Mouse (Mus musculus): ENCODE measurements around the gene Tmc6. TPM values are rescaled to one million over a fixed set of nuclear protein-coding genes. Genes with fewer than 3 reads are reported as not detected.

The Tmc6 gene
- total RNA-seq, 2 experiments from 2014 or later, result 12.6 to 32.7 TPM

- no peak for ATAC-seq (replicated peaks; ENCODE audit: poor library complexity, severe bottlenecking)
Observed at GRCm38 (mm10) chr11:117764319-117764718, 17.7 kb downstream of the Tmc6 start.

- no peak for ATAC-seq (replicated peaks; ENCODE audit: poor library complexity, severe bottlenecking)
Observed at GRCm38 (mm10) chr11:117762246-117762645, 19.8 kb downstream of the Tmc6 start.

GRCm38 (mm10) chr11:117761801-117762200 is 20.2 kb downstream of the Tmc6 start:
- no peak for ATAC-seq (replicated peaks; ENCODE audit: poor library complexity, severe bottlenecking)

DNA sequence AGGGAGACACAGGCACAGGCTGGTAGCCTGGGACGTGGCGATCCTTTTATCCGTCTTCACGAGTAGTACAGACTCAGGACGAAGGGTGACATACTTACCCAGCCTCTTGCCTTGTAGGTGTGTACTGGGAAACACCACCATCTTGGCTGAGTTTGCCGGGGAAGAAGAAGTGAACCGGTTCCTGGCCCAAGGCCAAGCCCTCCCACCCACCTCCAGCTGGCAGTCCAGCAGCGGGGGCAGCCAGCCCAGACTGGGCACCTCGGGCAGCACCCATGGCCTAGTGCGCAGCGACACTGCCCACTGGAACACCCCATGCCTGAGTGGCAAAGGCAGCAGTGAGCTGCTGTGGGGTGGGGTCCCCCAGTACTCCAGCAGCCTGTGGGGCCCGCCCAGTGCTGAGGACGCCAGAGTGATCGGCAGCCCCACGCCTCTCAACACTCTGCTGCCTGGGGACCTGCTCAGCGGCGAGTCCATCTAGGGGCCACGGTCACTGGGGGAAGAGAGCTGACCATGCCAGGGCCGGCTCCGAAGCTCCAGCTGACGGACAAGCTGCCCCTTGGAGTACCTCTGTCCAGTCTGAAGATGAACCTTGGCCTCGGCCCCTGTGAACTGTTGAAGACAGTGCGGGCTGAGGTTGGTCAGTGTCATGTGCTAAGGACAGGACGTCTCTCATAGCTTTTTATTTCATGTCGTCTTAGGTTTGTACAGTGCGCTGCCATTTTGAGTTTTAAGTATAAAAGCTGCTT is 21.5 kb downstream of the Tmc6 start:
- ATAC-seq (replicated peaks; ENCODE audit: poor library complexity, severe bottlenecking), result no peak

GRCm38 (mm10) chr11:117759267-117759666 is 22.7 kb downstream of the Tmc6 start:
- ATAC-seq (replicated peaks; ENCODE audit: poor library complexity, severe bottlenecking), result no peak

DNA sequence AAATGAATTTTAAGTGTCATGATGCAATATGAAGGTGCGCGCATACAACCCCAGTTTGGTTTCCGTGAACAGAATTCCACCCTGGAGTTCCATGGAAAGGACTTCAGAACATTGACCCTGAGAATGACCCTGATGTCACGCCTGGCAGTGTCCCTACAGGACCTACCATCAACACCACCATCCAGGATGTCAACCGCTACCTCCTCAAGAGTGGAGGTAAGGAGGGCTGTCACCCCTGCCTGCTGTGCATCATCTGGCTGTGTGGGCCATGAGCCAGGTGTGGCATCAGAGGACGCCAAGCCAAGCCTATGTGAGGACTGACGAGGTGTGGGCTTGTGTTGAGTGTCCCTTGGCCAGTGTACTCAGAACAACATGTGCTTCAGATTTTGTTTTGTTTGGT is 26.1 kb downstream of the Tmc6 start:
- no peak for ATAC-seq (replicated peaks; ENCODE audit: poor library complexity, severe bottlenecking)

DNA sequence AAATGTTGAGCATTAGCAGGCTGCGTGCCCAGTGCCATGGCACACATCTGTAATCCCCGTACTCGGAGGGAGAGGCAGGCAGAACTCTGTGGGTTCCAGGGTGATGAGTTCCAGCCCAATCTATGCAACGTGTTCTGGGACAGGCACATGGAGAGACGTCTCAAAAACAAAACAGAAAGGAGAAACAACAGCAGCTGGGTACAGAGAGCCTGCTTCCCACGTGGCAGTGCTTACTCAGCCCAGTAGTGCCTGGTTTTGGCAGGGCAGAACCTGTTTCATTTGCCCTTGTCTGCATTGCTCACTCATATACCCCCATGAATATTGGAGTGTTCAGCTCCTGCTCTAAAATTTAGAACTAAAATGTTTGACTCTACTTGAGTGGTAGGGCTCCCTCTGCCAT is 30.5 kb downstream of the Tmc6 start:
- no peak for ATAC-seq (replicated peaks; ENCODE audit: poor library complexity, severe bottlenecking)

DNA sequence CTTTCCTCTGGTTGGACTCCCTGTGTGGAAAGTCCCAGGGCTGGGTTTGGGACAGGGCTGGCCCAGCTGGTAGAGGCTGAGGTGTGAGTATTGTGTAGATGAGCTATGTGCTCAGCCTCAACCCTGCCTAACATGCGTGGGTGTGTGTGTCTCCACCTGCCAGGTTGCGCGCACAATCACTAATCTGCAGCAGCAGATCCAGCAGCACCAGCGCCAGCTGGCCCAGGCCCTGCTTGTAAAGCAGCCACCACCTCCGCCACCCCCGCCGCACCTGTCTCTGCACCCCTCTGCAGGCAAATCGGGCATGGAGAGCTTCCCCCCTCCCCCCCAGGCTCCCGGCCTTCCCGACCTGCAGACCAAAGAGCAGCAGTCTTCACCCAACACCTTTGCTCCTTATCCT is 32.6 kb downstream of the Tmc6 start:
- no peak for ATAC-seq (replicated peaks; ENCODE audit: poor library complexity, severe bottlenecking)

DNA sequence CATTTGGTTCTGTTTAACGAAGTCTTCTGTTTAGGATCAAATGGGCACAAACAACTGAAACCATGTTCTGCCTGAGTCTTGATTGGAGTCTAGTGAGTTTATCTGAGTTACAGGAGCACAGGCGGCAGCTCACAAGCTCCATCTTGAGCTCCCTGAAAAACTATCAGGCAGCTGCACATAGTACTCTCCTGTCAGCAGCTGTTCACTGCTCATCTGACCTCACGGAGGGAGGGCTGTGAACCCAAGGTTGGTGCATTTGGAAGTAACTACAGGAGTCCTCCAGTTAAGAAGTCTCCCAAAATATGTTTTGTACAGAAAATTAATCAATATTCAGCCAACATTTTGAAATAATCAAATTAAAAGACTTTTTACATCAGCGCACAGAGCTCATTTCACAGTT is 33.4 kb downstream of the Tmc6 start:
- no peak for ATAC-seq (replicated peaks; ENCODE audit: poor library complexity, severe bottlenecking)

DNA sequence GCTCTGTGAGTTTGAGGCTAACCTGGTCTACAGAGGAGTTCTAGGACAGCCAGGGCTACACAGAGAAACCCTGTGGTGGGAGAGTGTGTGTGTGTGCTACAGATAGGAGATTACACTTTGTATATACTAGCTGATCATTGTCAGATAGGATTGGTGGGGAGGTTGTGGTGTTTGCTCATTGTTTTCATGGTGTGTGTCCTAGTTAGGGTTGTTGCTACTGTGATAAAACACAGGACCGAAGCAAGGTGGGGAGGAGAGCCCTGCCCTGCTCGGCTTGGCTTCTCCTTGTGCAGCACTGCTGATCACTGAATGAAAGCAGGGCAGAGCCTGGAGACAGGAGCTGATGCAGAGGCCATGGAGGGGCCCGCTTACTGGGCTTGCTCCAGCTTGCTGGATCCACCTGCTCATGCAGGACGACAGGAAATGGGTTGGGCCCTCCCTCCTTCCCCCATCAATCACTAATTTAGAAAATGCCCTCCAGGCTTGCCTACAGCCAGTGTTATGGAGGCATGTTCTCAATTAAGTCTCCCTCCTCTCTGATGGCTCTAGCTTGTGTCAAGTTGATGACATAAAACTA is 38.5 kb downstream of the Tmc6 start:
- no peak for ATAC-seq (replicated peaks; ENCODE audit: poor library complexity, severe bottlenecking)

- ATAC-seq (replicated peaks; ENCODE audit: poor library complexity, severe bottlenecking), result no peak
Observed at GRCm38 (mm10) chr11:117742715-117743114, 39.3 kb downstream of the Tmc6 start.

- ATAC-seq (replicated peaks; ENCODE audit: poor library complexity, severe bottlenecking), result no peak
Observed at GRCm38 (mm10) chr11:117742243-117742642, 39.8 kb downstream of the Tmc6 start.

DNA sequence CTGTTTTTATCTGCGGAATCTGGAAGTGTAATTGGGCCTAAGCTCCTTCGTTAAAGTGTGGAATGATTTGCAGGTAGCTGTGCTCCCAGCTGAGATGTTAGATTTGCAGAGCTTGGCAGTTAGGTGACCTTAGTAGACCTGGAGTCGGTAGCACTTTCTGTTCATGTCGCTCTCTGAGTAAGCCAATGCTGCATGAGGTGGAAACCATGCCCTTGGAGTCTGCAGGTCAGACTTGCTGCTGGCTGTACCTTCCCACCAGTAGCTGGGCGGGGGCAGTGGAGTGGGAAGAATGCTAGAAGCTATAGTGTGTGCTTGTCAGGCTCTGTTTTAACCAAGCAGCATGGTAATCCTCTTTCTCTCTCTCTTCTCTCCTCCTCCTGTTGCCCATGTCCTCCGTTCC is 40.9 kb downstream of the Tmc6 start:
- no peak for ATAC-seq (replicated peaks; ENCODE audit: poor library complexity, severe bottlenecking)

DNA sequence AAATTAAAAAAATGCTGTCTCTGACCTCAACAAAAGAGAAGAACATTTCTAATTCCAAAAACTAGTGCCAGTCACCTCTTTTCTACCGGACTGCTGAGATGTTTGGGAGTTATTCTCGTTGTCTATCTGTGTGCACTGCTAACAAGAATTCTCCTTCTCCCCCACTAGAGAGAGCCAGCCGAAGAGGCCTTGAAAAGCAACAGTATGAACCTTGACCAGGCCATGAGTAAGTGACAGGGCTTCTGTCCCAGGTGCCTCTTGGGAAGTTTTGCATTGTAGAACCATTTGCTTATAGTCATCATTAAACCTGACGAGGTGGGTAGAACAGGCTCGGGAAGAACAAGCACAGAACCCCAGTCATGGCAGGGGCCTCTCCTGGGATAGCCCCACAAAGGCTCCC is 43.9 kb downstream of the Tmc6 start:
- no peak for ATAC-seq (replicated peaks; ENCODE audit: poor library complexity, severe bottlenecking)

- ATAC-seq (replicated peaks; ENCODE audit: poor library complexity, severe bottlenecking), result no peak
Observed at GRCm38 (mm10) chr11:117736037-117736689, 45.8 kb downstream of the Tmc6 start.

DNA sequence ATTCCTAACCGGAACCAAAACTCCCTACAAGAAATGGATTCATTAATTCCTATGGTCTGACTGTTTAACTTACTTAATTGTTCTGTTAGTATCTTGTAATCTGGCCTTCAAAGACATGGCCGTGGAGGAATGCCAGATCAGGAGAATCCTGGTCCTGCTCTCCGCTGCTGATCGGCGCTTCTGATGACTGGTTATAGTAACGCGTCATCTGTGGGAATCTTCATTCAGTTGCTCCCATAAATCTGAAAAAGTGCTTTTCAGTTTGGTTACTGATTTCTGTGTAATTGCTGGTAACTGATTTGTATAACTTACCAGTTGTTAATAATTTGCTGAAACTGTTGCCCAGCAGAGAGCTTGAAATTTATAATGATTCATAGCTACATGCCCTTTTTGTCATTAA is 50.5 kb downstream of the Tmc6 start:
- ATAC-seq (replicated peaks; ENCODE audit: poor library complexity, severe bottlenecking), result no peak

DNA sequence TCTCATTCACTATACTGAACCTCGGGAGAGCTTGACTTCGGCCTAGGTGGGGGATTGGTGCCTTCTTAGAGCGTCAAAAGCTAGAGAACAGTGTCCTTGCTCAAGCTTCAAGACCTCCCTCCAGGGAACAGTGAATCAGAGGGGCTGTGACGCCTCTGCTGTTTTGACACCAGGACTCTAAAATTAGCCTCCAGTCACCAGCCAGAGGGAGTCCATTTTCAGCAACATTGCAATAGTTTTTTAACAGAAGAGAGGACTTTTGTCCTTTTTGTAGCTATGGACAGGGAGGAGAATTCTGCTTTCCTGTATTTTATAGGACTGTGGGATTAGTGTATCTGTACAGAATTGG is 51.5 kb downstream of the Tmc6 start:
- no peak for ATAC-seq (replicated peaks; ENCODE audit: poor library complexity, severe bottlenecking)

GRCm38 (mm10) chr11:117729798-117730489 is 52.1 kb downstream of the Tmc6 start:
- no peak for ATAC-seq (replicated peaks; ENCODE audit: poor library complexity, severe bottlenecking)

GRCm38 (mm10) chr11:117729341-117729740 is 52.7 kb downstream of the Tmc6 start:
- ATAC-seq (replicated peaks; ENCODE audit: poor library complexity, severe bottlenecking), result no peak

DNA sequence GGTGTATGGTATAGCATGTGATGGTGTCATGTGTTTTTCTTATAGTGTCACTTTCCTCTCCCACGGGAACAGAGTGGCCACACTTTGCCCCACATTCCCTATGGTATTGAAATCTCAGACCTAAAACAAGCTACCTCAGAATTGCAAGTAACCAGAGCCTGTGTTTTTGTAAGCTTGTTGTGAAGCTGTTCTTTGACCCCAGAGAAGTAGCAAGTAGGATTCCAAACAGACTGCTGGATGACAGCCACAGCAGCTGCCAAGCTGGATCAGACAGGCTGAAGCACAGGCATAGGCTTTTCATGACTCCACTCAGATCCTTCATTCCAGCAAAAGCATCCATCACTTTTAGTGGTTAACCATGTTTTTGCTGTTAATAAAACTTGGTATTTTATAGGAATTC is 53.2 kb downstream of the Tmc6 start:
- no peak for ATAC-seq (replicated peaks; ENCODE audit: poor library complexity, severe bottlenecking)

GRCm38 (mm10) chr11:117728245-117728644 is 53.8 kb downstream of the Tmc6 start:
- ATAC-seq (replicated peaks; ENCODE audit: poor library complexity, severe bottlenecking), result no peak
